Mouse (Mus musculus): ENCODE measurements at regions not wholly inside any gene's neighbourhood (a gene's known extent, or its start where the extent isn't known, plus 50 kb on each side); places are given as distances from the start of the nearest gene placed in this dataset. TPM values are rescaled to one million over a fixed set of nuclear protein-coding genes. Genes with fewer than 3 reads are reported as not detected.

Small RNAs in the stretch of these regions (microRNA-seq; reads per million reads assigned to microRNA genes)
- gene Gm27430: not detected

Data from neural tube, embryonic 13.5 days (tissue).